Mouse (Mus musculus): ENCODE results near the gene Gm20547.
"Not testable (repeated sequence)": the region's sequence is repeated elsewhere in the genome, so short reads cannot be mapped to it uniquely, and the experiment has no call there.

The Gm20547 gene

DNA sequence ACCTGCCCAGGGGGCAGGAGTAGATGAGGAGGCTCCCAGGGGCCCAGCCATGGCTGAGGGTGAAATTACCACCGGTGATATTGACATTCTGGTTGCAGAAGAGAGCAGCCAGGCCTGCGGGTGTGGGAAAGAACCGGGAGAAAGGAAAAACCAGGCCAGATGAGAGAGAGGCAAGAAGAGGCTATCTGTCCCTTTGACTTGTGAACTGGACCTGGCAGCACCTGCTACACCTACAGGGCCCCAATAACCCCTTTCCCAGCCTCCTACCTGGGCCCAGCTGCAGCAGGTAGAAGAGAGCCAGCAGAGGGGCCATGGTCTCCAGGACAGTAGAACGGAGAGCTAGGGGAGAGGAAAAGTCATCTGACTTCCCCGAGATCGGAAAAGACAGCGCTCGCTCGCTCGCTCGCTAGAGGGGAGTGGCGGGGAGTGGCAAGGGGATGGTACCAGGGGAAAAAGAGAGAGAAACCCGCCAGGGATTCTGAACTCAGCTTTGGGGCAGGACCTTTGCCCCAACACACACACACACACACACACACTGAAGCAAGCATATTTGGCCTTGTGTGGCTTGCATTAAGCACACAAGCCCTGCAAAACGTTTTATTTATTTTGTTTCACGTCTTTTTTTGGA is at the start of gene Gm20547:
Gene Gm20547, minus strand, starts transcription at position 360 of the 628 bp plus-strand sequence.
- no peak for DNase-seq

DNA sequence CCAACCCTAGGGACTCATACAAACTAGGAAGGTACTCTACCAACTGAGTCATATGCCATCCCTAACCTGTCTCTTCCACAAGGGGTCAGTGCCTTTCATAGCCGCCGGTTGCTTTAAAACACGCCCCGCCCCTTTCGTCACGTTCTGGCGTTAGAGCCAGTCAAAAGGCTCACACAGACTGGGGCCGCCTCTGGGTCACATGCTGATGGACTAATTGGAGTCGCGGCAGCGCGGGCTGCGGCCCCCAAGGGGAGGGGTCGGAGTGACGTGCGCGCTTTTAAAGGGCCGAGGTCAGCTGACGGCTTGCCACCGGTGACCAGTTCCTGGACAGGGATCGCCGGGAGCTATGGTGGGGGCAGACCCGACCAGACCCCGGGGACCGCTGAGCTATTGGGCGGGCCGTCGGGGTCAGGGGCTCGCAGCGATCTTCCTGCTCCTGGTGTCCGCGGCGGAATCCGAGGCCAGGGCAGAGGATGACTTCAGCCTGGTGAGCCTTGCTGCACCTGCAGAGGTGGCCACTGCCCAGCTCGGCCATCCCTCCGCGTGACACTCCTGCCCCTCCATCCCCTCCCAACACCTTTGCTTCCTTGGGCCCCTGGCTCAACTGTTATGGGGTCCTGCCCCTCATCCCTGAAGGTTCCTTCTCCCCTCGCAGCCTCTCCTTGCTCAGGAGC is 49.4 kb upstream of the Gm20547 start, which contains the start of gene Neu1:
Gene Neu1, plus strand, starts transcription at position 193 of the 674 bp plus-strand sequence.
- peak; percentile 100 for DNase-seq

GRCm38 (mm10) chr17:34928841-34929240 is 47.0 kb upstream of the Gm20547 start:
- no peak for DNase-seq

DNA sequence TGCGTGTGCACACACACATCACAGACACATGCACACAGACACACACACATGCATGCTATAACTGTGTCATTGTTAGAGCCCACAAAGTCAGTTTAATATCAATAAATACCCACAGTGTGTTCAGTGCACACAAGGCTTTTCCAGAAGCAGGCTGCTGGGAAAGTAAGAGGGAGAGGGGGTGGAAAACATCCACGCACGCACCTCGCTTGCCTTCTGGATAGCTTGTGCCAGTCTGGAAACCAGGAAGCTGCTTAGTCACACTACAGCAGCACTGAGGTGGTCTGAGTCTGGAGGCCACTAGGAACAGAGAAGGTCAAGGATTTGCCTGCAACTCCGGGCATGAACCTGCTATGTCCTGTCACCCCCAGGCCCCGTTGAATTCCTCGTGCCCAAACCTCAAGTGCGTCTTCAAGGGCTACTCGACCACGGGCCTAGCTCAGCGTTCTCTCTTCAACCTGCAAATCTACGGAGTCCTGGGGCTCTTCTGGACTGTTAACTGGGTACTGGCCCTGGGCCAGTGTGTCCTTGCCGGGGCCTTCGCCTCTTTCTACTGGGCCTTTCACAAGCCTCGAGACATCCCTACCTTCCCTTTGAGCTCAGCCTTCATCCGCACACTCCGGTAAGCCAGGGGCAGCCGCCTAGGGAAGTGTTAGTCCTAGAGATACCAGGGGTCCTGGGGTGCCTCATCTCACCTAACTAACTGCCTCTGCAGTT is 45.6 kb upstream of the Gm20547 start:
- DNase-seq: no peak

DNA sequence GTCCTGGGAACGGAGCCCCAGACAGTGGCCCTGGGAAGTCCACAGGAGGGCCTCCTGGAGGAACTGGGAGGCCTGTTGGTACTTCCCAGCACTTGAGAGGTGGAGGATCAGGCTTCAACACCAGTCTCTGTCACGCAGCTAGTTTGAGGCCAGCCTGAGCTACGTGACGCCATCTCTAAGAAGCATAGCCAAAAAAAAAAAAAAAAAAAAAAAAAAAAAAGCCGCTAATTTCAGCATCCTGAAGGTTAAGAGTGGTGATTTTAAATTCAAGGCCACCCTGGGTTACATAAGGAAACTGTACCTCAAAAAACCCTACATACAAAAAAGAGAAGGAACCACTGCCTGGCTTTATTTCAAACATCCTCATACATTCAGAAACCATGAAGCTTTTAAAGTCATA is 42.4 kb upstream of the Gm20547 start:
- DNase-seq: no peak

DNA sequence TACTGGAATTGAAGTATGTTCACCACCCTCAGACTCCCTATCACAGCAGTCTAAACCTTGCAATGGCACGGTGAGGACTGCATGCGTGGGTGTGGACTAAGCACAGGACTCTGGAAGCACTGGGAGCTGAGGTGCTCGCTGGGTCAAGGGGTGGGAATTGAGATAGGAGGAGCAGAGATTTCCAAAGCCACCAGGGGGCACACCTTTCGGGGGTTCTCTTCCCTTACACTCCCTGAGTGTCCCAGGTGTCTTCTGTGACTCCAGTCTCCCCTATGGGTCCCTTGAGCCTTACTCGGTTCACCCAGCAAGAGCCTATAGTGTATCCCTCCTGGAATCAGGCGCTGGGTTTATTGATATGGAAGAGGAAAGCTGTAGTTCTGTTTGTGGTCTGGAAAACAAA is 41.1 kb upstream of the Gm20547 start:
- DNase-seq: no peak

DNA sequence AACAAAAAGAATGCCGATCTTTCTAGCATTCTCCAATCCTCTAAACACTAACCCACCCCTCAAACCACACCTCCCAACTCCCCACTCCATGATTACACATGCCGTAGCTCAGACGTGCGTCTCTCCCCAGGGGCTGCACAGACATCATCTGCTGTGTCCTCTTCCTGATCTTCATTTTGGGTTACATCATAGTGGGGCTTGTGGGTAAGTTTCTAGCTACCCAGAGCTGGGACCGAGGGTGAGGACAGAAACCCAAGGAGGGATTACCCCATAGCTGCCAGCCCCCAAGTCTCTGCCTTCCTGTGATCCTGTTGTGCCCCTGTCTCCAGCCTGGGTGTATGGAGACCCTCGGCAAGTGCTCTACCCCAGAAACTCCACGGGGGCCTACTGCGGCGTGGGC is 35.3 kb upstream of the Gm20547 start:
- DNase-seq: no peak

DNA sequence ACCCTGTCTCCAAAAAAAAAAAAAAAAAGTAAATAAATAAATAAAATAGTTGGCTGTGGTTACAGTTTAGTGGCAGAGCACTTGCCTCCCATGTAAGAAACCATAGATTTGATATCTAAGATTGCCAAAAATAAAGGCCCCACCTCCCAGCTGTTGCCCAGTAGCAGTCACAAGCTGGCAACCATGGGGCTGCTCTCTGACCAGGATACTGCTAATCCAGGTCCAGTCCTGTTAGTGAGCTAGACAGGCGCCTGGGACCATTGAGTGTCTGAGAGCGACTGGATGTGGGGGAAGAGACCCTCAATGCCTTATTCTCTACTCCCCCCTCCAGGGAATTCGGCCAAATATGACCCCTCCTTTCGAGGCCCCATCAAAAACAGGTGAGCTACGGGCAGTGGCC is 34.5 kb upstream of the Gm20547 start:
- DNase-seq: no peak

- DNase-seq: no peak
Observed at GRCm38 (mm10) chr17:34915410-34915831, 33.6 kb upstream of the Gm20547 start.

DNA sequence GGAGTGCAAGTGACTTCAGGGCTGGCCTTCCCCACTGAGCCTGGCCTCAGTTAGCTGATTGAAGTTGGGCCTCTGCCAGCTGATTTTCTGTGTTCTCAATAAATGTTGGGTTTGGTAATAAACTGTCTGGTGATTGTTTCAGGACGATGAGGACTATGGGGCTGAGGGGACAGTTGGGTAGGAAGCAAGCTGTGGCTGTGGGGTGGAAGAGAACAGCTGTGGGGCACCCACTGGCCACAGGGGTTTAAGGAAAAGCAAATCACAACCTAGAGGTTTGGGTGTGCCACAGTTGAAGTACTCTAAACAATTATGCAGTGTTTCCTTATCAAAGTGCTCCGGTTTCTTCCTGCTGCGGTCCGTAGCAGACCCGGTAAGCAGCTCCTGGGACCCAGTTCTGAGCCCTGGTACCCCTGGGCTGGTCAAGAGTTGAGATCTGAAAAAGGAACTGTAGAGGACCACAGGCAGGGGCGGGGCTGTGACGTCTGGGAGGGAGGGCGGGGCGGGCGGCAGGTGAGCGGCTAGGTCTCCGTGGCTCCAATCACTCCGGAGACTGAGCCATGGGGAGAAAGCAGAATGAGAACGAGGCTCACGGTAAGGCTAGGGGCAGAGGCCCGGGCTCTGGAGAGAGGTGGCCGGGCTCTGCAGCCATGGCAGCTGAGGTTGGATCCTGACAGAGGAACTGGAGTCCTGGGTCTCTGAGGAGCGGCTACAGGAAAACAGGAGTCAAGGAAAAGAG is 32.3 kb upstream of the Gm20547 start, which contains the start of gene Slc44a4:
Gene Slc44a4, plus strand, starts transcription at position 537 of the 736 bp plus-strand sequence.
- DNase-seq: no peak

DNA sequence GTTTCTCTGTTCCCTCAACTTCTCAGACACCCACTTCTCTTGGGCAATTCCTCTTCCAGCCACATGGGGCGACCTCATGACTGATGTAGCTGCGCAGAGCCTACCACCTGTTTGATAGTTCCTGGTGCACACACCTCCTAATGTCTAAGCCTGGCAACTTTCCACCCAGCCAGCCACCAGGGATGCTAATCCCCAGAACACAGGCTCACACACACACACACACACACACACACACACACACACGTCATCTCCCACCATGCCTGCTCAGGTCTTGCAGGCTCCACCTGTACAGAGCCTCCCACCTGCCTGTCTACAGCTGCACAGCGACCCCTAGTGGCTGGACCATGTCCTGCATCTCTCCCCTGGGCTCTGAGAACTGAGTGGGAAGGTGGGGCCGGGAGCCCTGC is 30.1 kb upstream of the Gm20547 start:
- DNase-seq: peak; percentile 96

DNA sequence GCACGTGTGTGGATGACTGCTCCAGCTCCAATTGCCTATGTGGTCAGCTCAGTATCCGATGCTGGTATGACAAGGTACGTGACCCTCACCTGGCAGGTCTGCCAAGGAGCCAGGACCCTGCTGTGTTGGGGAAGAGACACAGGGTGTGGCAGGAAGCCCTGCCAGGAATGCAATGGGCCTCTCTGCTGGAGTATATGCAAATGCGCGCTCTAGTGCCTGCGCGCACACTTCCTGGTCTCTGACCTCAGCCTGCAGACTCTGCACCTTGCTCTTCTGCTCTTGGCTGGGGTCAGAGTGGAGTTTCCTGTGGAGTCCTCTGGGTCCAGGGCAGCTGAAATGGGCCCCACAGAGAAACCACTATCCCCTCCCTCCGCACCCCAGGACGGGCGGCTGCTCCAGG is 29.1 kb upstream of the Gm20547 start:
- DNase-seq: no peak

DNA sequence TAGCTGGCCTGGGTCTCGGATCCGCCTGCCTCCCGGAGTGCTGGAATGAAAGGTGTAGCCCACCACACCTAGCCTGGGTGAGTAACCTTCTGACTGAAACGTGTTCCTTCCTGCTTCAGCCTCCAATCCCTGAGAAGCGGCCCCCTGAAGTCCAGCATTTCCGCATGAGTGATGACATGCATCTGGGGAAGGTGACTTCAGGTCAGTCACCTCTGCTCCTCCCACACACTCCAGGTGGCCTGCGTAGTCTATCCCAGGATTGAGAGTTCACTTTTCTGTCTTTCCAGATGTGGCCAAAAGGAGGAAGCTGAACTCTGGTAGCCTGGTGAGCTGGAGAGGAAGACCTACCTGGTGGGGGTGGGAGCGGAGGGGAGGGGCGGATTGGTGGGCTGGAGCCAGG is 21.1 kb upstream of the Gm20547 start:
- DNase-seq: no peak

DNA sequence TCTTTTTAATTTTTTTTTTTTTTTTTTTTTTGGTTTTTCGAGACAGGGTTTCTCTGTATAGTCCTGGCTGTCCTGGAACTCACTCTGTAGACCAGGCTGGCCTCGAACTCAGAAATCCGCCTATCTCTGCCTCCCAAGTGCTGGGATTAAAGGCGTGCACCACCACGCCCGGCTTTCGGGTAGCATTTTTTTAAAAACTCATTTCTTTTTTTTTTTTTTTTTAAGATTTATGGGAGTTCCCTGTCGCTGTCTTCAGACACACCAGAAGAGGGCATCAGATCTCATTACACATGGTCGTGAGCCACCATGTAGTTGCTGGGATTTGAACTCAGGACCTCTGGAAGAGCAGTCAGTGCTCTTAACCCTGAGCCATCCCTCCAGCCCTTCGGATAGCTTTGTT is 20.1 kb upstream of the Gm20547 start:
- DNase-seq: not testable (repeated sequence)

GRCm38 (mm10) chr17:34900826-34901225 is 19.0 kb upstream of the Gm20547 start:
- DNase-seq: not testable (repeated sequence)

DNA sequence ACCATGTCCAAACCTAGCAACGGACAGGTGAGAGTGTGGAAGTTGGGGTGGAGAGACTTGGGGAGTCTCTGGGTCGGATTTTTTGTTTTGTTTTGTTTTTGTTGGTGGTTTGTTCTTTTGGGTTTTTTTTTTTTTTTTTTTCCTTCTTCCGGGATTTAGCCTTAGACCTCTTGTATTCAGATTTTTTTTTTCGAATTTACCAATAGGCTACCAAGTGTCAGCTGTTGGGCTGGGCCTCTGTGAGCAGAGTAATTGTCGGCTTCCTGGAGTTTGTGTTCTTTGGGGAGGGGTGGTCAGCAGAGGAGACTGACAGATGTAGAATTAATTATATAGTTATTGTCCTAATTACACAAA is 18.0 kb upstream of the Gm20547 start:
- peak; percentile 97 for DNase-seq

DNA sequence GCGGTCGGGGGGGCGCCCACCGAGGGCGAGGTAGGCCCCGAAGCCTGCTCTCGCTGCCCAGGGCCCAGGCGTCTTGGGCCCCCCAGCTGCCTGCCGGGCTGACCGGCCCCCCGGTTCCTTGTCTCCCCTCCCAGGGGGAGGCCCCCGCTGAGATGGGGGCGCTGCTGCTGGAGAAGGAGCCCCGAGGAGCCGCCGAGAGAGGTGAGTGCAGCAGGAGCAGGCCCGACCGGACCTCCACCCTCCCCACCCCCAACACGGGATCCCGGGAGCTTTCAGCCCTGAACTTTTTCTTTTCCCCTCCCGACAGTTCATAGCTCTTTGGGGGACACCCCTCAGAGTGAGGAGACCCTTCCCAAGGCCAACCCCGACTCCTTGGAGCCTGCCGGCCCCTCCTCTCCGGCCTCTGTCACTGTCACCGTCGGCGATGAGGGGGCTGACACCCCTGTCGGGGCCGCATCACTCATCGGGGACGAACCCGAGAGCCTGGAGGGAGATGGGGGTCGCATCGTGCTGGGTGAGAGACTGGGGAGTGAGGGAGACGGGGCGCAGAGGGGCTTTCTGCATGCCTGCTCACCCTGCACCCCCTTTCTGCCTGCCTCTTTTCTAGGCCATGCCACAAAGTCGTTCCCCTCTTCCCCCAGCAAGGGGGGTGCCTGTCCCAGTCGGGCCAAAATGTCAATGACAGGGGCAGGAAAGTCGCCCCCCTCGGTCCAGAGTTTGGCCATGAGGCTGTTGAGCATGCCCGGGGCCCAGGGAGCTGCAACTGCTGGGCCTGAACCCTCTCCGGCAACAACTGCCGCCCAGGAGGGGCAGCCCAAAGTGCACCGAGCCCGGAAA is 17.4 kb upstream of the Gm20547 start:
- DNase-seq: peak; percentile 97

- DNase-seq: no peak
Observed at GRCm38 (mm10) chr17:34898706-34899052, 16.8 kb upstream of the Gm20547 start.

DNA sequence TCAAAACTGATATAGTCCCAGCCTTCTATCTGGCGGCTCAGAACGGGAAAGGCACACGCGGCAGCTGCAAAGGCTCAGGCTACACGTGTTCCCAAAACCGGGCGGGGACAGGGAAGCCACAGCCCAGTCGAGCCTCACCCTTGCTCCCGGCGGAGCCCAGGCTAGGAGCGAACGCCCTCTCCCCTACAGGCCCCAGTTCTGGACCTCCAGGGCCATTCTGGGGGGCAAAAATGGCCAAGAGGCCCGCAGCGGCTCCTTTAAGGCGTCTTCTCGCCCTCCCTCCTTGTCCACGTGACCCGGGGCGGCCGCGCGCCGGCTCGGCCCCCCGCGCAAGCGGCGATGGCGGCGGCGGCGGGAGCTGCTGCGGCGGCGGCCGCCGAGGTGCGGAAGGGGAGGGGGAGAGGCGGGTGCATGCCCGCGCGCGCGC is 16.3 kb upstream of the Gm20547 start, which contains the start of the genes C2 and Ehmt2:
Gene C2, minus strand, starts transcription at position 106 of the 427 bp plus-strand sequence.
Gene Ehmt2, plus strand, starts transcription at position 310 of the 427 bp plus-strand sequence.
- DNase-seq: peak; percentile 99

GRCm38 (mm10) chr17:34897373-34898159 is 15.7 kb upstream of the Gm20547 start:
- peak; percentile 94 for DNase-seq

DNA sequence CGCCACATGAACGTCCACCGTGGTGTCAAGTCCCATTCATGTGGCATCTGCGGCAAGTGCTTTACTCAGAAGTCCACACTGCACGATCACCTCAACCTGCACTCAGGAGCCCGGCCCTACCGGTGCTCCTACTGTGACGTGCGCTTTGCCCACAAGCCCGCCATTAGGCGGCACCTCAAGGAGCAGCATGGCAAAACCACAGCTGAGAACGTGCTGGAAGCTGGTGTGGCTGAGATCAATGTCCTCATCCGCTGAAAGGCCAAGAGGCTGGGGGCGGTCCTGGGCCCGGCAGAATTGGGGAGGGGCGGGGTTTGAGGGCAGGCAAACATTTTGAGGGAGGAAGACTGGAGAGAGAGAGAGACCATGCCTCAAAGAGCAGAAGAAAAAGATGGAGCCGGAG is 14.5 kb upstream of the Gm20547 start:
- DNase-seq: peak; percentile 93
